Mouse (Mus musculus): ENCODE results near the gene Zfp146.

- TF ChIP-seq GATA1 (IDR thresholded peaks at IDR 0.05; ENCODE audit: borderline replicate concordance, low read length) (no peak), FLI1 (IDR thresholded peaks at IDR 0.05; ENCODE audit: low read length) (no peak)
Observed at GRCm38 (mm10) chr7:30216723-30217151, 47.2 kb upstream of the Zfp146 start.

Data from megakaryocyte, embryonic 14.5 days (primary cell).